Mouse (Mus musculus) liver, adult (tissue): ENCODE measurements around the gene Fbxl12.
A peak's percentile ranks its signal among the peaks of the same experiment; 100 is the strongest.

Experiments used
- GATA4 ChIP-seq: IDR thresholded peaks from 2 replicates; pipeline ENCODE4 v1.6.1; 2014; ENCODE audit warnings: mild to moderate bottlenecking, low read length; ENCODE audit not compliant: insufficient replicate concordance

Gene Fbxl12

DNA sequence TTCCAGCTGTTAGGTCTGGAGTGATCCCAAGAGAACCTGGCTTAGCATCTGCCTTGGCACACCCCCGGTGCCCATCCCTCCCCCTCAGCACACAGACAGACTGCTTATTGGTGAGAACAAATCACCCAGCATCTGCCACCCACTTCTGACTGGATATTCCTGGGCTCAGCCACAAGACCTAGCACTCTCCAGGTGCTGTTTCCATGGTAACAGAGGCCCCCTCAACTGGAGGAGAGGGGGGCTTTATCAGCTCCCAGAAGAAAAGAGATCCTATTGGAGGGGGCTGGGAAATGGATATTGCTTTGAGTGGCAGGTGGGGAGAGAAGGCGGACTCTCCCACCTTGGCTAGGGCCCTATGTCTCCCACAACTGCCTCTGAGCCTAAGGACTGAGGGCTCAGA lies 19.4 kb upstream of the Fbxl12 start:
- no peak for TF ChIP-seq GATA4

DNA sequence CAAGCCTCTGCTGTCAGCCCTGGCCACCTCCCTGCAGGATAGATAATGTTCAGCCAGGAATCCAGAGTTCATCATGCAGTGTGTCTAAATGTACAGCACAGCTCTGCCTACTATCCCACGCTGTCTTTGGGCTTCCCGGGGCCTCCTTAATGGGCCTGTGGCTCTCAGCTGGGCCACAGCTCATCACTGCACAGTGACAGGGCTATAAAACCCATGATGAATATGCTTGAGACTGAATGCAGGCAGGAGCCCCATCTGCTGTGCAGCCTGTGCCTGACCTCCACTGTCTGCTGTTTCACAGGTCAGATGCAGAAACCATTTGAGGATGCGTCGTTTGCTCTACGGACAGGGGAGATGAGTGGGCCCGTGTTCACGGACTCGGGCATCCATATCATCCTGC lies 18.3 kb upstream of the Fbxl12 start:
- no peak for TF ChIP-seq GATA4

DNA sequence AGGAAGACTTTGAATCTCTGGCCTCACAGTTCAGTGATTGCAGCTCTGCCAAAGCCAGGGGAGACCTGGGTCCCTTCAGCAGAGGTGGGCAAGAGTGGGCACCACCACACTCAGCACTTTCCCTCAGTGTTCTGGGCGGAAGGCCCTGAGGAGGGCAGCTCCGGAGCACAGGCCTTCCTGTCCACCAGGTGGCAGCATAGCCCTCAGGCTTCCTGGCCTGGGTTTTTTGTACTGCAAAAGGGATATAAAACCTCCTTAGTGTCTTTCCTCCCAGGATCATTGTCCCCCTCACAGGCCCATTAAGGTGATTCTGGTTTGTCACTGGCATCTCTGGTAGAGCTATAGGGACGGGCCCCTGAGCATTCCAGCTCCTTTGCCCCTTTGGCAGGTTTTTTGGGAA lies 17.8 kb upstream of the Fbxl12 start:
- TF ChIP-seq GATA4, result no peak

DNA sequence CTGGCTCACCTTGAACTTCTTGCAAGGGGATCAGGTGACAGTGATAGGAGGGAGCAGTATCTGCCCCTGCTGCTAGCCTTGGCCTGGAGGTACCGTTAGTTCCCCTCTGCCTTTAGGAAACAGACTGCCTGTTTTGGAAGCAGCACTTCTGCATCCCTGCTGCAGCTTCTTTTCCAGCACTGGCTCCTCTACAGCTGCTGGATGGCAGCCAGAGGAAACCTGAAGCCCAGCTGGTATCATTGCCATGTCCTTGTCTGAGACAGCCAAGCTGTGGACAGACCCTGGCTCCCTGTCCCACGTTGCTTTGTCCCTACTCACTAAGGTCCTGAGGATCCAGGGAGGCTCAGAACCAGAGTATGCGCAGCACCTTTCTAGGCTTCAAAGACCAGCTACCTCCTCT lies 13.0 kb upstream of the Fbxl12 start:
- TF ChIP-seq GATA4, result no peak

DNA sequence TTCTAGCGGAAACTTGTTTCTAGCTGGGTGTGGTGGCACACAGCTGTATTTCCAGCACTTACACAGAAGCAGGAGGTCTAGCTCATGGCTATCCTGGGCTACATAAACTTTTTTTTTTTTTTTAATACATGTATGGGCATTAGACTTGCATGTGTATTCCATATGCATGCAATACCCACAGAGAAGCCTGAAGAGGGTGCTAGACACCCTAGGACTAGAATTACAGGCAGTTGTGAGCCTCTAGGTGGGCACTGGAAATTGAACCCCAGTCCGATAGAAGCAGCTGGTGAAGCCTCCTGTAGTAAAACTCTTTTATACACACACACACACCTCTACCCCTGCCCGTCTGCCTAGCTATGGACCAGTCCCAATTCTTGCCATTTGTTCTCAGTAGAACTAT lies 9.3 kb upstream of the Fbxl12 start:
- TF ChIP-seq GATA4, result no peak

DNA sequence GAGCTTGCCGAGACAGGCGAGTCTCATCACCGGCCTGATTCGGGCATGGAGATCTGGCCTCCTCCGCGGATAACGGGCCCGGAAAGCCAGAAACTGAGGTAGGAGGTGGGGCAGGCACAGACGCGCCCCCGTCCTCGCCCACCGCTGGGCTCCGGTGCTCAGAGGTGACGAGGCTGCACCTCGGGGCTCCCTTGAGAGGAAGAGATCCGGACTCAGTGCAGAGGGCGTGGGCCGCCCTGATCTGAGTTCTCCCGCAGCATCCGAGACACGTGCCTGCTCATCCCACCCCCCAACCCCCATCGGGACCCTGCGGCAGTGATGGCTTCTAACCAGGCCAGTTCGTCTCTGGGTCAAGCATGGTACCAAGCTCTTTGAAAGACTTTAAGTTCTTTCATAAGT lies 7.7 kb upstream of the Fbxl12 start:
- no peak for TF ChIP-seq GATA4

DNA sequence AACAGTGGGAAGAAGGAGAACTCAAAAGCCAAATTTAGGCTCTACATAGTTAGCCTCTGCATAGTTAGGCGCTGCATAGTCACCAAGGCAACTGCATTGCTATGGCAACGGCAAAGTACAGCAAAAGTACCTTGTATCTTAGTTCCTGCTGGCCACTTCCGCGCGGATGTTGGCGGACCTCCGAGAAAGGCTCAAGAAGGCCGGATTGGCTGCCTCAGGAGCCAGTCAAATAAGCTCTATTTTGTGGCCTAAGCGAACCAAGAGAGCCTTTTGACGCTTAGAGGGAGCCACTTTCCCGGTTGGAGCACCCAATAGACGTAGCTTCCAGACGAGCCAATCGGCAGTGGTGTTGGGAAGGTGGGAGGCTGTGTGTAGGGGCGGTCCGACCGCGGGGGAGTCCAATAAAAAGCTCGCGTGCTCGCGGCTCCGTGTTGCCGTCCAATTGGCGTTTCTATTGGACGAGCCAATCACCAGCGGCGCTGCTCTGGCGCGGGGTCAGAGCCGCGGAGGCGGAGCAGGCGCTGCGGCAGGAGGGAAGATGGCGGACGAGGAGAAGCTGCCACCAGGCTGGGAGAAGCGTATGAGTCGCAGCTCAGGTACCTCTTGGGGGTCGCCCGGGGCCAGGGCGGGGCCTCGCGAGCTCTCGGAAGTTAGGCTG lies 7.2 kb upstream of the Fbxl12 start, which contains the start of gene Pin1:
Gene Pin1, plus strand, starts transcription at position 494 of the 658 bp plus-strand sequence.
- TF ChIP-seq GATA4, result peak; percentile 55; the same call in 1 of the 2 replicates

DNA sequence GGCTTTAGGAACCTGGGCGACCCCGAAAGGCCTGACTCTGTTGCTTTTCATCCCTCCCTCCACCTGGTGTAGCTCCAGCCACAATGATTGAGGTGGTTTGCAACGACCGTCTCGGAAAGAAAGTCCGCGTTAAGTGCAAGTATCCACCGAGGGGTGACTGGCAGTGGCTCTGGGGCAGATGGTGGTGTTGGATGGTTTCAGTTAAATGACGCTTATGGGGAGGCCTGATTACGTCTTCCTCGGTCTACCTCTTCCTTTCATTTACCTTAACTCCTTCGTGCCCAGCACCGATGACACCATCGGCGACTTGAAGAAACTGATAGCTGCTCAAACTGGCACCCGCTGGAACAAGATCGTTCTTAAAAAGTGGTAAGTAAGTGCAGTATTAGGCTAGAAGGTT lies 554 bp upstream of the Fbxl12 start:
- no peak for TF ChIP-seq GATA4

DNA sequence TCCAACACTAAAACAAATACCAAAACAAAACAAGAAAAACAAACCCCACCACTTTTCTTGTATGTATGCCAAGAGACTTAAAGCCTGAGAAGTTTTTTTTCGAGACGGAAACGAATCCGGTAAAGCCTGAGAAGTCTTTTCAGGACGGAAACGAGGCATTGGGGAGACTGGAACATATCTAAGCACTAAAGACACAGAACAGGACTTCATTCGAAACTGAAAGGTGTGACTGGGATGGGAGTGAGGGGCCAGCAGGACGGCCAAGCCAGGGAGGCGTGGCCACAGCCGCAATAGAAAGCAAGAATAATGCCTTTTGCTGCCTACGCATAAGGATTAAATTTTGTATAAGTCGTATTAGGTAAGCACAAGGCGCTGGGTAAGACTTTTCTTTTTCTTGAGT lies 786 bp downstream of the Fbxl12 start:
- TF ChIP-seq GATA4, result no peak

DNA sequence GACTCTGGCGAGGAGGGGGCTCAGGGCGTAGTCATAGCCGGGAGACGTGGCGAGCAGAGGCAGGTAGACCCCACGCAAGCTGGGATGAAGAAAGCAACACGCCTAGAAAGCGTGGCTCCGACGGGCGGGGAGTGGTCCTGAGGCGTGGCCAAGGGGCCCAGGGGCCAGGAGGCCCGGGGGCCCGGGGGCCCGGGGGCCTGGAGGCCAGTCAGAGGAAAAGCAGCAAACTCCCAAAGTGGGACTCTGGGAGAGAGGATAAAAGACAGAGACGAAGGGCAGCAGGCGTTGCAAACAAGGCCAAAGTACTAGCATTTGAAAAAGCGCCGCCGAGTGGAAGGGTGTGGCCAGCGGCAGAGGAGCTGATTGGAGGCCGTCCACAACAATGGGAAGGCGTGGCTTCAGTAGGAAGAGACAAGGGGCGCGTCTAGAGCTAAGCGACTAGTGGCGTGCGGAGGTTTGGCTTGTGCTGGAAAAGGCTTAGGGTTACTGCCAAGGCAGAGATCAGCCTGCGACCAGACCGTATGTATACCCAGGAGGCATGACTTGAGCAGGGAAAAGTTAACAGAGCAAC lies 1.6 kb downstream of the Fbxl12 start:
- no peak for TF ChIP-seq GATA4

DNA sequence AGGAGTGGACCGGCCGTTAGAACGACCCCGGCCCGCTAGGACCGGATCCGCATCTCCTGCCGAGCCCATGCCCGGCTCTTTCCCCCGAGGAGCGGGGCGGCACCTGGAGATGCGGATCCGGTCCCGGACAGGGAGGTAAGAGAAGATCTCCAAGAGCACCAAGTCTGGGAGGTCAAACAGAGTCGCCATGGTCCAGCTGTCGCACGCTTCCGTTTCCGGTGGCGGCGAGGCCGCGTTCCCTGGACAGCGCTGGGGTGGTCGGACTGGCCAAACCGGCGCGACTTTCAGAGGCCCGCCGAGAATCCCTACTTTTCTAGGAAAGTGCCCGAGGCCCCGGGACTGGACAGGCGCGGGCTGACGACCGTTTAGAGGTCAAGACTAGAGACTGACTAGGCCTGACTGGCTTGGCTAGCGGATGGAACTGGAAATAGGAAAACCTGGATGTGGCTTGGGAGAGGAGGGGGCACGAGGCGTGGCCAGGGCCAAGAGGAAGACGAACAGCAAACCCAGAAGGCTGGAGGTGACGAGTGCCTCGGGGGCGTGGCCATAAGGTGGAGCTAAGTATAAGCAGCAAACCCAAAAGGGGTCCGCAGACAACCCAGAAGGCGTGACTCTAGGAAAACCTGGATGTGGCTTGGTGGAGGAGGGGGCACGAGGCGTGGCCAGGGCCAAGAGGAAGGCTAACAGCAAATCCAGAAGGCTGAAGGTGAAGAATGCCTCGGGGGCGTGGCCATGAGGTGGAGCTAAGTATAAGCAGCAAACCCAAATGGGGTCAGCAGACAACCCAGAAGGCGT lies 2.3 kb downstream of the Fbxl12 start, which contains the start of gene Ubl5:
Gene Ubl5, plus strand, starts transcription at position 778 of the 795 bp plus-strand sequence.
- TF ChIP-seq GATA4, result no peak

DNA sequence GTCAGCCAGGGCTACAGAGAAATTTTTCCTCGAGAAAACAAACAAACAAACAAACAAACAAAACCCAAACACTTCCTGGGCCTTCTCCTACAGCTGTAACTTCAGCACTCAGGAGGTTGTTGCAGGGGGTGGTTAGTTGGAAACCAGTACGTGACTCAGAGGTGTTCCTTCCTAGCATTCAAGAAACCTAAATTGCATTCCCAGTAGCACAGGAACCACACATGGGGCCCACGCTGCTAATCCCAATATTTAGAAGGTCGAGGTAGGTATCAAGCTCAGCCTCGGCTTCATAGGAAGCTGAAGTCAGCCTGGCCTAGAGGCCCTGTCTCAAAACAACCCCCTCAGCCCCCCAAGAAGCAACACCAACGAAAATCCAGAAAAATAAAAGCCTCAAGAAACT lies 3.1 kb downstream of the Fbxl12 start:
- TF ChIP-seq GATA4, result no peak

DNA sequence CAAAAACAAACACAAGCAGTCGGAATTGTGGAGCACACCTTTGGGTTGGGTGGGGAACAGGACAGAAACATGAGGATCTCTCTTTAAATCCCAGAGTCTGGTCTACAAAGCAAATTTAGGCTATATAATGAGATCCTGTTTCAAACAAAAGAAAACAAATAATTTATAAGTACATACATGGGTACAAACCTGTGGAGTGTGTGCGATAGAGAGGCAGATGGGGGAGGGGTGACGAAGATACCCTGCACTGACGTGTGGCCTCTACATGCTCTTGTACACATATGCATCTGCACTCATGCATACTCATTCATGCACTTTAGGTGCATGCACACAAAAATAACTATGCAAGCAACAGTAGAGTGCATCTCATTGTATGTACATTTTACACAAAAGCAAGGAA lies 5.1 kb downstream of the Fbxl12 start:
- TF ChIP-seq GATA4, result no peak

DNA sequence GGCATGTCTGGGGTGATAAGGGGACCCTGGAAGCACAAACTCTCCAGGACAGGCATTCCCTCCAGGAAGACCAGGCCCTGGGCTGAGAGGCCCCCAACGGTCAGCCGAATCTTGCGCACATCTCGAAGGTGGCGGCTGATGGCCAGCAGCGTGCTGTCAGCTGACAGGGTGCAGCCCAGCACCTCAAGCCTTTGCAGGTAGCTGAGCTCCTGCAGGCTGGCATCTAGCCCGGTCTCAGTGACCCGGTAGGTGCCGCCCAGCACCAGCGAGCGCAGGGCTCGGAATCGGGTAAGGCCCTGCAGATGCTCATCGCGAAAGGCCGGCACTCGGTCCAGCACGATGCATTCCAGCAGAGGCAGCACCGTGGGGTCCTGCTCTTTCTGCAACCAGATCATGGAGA lies 6.0 kb downstream of the Fbxl12 start:
- TF ChIP-seq GATA4, result no peak

DNA sequence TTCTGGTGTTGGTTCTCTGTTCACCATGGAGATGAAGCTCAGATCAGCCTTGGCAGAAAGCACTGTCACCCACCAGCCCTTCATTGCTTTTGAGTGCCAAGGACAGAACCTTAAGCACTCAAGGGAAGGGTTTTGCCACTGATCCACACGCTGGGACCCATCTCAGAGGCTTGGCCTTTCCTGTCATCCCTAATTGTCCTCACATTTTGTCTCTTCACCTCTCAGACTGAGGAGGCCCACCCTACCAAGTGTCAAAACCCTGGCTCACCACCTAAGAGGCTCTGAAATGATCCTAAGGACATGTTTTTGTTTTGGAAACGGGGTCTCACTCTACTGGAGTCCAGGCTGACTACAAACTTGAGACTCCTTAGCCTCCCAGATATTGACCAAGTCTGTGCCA lies 7.8 kb downstream of the Fbxl12 start:
- TF ChIP-seq GATA4, result no peak

DNA sequence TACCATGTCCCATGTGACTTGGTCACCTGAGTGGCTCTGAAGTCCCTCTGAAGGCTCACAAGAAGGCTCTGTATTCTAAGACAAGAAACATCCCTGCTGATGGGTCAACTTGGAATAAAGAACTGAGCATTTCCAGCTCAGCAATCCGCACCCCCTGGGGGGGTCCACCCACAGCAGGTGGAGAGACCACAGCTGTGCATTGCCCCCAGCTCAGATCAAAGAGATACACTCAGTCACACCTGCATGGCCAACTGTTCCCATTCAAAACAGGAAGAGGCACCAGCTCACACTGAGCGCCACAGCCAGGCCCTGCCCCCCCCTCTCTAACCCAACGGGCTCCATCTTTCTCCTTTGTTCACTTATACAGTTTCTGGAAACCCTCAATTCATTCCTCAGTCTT lies 8.3 kb downstream of the Fbxl12 start:
- no peak for TF ChIP-seq GATA4

DNA sequence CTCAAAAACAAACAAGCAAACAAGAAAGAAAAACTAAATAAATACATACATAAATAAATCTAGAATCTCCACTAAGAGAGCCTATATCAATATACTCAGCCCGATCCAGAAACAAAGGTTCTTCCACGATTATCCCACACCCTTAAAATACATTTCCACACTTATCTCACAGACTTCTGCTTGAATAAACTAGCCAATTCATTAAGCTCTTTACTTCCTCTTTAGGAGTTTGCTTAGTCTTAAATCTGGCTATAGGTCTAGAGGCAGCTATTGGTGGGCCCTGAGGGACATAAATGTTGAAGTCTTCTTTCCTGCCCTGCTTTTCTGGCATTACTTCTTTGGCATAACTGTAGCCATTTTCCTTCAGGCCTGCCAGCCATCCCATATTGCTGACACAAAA lies 13.2 kb downstream of the Fbxl12 start:
- no peak for TF ChIP-seq GATA4

DNA sequence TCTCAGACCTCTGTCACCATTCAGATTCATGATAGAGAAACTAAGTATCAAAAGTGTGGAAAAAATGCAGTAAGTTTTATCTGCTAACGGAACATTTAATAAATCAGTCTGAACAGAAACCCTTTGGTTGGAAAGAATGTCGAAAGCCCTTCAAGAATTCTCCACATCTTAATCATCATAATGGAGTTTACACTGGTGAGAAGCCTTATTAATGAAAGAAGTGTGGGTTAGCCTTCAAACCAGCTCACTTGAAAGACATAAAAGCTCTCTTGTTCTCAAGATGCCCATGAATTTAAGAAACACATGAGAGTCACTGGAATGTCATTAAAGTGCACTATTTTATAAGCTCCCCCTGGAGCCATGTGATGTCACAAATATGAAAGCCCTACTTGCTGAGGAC lies 27.9 kb downstream of the Fbxl12 start:
- TF ChIP-seq GATA4, result no peak
